Mouse (Mus musculus): ENCODE results near the gene Gbp2.
"Not testable (repeated sequence)": the region's sequence is repeated elsewhere in the genome, so short reads cannot be mapped to it uniquely, and the experiment has no call there.

The Gbp2 gene

GRCm38 (mm10) chr3:142620111-142620955 is at the start of gene Gbp2:
TSS of gene Gbp2 (plus strand) at chr3:142620602.
- peak; percentile 86 for DNase-seq (ENCODE audit: low read depth)

- DNase-seq (ENCODE audit: low read depth) = no peak
Observed at GRCm38 (mm10) chr3:142570738-142571137, 49.7 kb upstream of the Gbp2 start.

DNA sequence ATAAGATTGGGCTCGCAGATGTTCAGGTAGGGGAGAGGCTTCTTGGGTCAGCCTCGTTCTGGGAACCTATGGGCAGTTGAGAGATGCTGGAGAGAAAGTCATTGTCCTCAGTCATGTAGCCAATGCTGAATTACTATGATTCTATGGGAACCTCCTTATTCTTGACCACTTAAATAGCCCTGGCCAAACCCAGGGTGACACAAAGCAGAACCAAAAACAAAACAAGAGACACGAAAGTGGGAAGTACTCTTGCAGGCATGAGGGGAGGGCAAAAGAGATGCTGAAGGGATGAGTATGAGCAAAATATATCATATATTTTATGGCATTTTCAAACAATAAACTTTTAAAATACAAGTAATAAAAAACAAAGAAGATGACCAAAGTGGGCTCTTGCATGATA is 43.3 kb upstream of the Gbp2 start:
- no peak for DNase-seq (ENCODE audit: low read depth)

DNA sequence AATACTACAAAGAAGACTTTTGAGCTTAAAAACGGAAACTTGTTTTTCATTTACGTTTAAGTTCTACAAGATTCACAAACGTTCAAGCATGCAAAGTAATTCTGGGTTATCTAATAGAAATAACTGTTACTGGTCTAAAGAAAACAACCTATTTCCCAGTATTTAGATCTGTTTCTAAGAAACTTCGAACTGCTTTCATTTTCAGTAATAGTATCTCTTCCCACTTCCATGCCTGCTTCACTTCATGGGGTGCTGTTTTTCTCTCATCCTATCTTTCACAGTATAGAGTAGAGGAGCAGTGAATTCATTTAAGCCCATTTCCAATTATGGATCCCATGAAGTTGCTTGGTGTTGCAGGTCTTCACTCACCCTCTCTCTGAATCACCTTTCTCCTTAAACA is 42.1 kb upstream of the Gbp2 start:
- no peak for DNase-seq (ENCODE audit: low read depth)

DNA sequence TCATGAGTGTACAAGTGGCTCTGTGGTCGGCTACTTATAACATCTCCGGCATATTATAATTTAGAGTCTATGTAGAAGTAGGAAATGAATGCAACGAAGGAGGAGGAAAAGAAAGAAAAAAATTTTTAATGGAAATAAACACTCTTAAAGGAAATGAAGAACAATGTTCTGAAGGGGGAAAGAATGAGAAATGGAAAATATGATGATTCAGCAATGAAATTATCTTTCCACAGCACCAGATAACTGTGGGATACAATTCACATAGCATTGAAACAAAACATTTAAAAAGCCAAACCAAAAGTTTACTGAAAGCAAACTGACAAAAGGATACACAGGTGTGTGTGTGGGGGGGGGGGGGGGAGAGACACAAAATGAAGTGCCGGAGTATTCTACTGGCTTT is 37.3 kb upstream of the Gbp2 start:
- no peak for DNase-seq (ENCODE audit: low read depth)

DNA sequence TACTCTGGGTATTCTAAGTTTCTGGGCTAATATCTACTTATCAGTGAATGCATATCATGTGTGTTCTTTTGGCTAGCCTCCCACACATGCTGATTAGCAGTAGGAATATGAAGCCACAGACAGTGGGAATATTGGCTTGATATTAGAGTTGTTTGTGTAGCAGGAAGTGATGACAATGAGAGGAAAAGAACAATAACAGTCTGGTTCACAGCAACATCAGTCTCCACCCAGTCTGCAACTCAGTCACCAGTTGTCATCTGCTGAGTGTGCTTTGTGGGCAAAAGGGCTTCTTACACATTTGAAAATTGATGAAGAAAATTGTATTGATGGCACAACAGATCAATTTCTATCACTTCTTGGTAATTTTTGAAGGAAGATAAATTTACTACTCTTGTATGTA is 33.0 kb upstream of the Gbp2 start:
- DNase-seq (ENCODE audit: low read depth) = peak; percentile 69

- DNase-seq (ENCODE audit: low read depth) = no peak
Observed at GRCm38 (mm10) chr3:142588888-142589287, 31.5 kb upstream of the Gbp2 start.

DNA sequence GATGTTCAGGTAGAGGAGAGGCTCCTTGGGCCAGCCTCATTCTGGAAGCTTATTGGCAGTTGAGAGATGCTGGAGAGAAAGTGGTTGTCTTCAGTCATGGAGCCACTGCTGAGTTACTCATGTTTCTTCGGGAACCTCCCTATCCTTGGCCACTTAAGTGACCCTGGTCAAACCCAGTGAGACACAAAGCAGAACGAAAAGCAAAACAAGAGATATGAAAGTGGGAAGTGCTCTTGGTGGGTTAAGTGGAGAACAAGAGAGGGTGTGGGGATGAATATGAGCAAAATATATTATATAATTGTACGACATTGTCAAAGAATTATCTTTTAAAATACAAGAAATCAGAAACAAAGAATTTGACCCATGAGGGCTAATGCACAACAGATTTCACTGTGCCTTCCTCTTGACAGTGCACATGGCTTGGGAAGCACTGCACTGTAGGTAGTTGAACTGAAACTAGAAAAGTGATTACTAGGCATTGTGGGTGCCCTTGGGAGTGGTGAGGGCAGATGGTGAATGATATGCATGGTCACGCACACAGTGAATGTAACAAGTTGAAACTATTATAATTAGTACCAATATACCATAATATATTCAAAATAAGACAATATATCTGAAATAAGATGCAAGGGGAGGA is 29.9 kb upstream of the Gbp2 start:
- DNase-seq (ENCODE audit: low read depth) = peak; percentile 68

DNA sequence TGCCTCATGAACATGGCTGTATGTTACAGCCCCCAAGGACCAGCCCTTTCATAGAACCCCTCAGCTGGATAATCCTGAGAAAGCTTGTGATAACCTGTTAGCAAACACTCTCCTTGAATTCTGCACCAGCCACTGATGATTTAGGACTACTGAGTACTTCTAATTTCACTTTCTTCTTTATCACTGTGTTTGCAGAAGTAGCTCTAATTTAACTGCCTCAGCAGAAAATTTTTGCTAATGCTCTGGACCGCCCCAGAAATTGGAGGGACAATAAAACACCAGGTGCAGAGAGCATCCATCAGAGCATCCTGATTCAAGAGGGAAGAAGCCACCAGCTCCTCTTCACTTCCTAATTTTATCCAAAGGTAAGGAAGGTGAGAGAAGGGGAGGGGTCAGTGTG is 25.9 kb upstream of the Gbp2 start, which contains the start of gene Gbp2b:
Gbp2b (plus strand) TSS at position 301 of the 400 bp plus-strand sequence.
- DNase-seq (ENCODE audit: low read depth) = no peak

- DNase-seq (ENCODE audit: low read depth) = no peak
Observed at GRCm38 (mm10) chr3:142597923-142598322, 22.5 kb upstream of the Gbp2 start.

DNA sequence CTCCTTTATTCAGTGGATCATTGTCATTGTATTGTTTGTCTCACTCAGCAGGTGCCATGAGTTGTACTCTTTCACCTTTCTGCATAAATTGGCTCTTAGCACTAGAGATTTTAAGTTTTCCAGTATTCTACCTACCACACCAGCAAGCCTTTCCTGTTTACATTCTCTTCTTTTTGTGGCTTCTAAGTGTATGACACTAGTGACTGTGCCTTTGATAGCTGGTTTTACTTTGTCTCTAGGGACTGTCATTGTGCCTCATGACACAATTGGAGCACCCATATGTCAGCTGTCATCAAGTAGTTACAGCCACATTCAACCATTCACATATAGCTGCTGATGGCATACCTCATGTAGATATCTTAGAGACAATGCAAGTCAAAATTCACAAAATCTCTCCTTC is 18.7 kb upstream of the Gbp2 start:
- DNase-seq (ENCODE audit: low read depth) = no peak

GRCm38 (mm10) chr3:142618658-142619057 is 1.7 kb upstream of the Gbp2 start:
- DNase-seq (ENCODE audit: low read depth) = peak; percentile 72

GRCm38 (mm10) chr3:142619606-142620005 is 796 bp upstream of the Gbp2 start:
- DNase-seq (ENCODE audit: low read depth) = no peak

DNA sequence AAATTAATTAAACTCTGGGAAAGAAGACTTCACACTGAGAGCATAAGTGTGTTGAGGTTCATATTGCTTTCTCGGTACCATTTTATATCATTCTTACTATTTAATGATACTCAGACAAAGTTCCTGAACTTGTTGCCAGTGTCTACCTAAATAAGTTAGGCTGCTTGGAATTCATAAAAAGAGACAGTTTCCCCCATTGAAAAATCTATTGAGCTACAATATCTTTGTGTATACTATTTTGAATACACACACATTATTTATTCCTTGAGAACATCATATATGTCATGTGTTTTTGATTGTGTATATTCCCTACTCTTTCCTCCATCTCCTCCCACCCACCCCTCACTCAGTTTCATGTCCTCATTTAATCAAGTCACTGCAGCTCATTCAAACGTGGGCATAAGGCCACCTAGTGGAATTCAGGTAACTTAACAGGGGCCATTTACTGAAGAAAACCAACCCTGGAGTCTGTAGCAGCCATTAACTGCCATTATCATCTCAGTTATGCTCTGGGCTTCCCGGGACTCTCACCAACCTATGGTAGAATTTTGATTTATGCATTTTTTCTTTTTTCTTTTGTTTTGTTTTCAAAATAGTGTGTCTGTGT is 657 bp downstream of the Gbp2 start:
- DNase-seq (ENCODE audit: low read depth) = peak; percentile 84

DNA sequence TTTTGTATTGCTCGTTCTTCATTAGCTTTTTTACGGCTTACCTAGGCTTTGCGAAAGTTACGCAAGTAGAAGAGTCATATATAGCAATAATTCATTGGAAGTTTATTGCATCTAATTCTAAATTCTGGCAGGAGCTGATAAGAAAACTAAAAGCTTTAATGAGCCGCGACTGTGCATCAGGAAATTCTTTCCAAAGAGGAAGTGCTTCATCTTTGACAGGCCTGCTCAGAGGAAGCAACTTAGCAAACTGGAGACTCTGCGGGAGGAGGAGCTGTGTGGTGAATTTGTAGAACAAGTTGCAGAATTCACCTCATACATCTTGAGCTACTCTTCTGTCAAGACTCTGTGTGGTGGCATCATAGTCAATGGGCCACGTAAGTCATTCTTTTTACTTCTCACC is 10.0 kb downstream of the Gbp2 start:
- no peak for DNase-seq (ENCODE audit: low read depth)

DNA sequence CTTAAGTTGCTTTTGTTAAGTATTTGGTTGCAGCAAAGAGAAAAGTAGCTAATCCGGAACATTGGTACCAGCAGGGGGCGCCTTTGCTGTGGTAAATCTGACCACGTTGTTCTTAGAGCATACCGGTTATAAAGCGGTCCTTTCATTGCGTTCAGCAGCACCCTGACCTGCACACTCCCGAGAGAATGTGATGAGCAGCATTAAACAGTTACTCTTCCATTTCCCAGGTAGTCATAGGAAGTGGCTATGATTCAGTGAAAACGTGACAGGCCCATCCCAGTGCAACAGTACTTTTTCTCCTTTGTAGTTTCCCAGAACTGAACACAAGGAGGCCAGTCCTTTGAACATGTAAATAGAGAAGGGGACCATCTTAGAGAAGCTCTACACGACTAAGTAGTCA is 19.8 kb downstream of the Gbp2 start:
- peak; percentile 84 for DNase-seq (ENCODE audit: low read depth)

DNA sequence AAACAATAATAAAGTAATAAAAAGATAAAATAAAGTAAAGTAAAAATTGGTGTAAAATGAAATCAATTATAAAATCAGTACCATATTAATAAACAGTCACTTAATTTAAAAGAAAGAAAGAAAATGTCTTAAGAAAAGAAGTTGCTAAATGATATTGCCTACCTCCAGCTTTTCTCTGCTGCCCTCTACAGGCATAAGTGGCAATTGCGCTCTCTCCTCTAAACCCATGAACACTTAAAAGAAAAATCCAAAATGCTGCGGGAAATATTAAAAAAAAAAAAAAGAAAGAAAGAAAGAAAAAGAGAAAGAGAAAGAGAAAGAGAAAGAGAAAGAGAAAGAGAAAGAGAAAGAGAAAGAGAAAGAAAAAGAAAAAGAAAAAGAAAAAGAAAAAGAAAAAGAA is 25.5 kb downstream of the Gbp2 start:
- peak; percentile 93 for DNase-seq (ENCODE audit: low read depth)

DNA sequence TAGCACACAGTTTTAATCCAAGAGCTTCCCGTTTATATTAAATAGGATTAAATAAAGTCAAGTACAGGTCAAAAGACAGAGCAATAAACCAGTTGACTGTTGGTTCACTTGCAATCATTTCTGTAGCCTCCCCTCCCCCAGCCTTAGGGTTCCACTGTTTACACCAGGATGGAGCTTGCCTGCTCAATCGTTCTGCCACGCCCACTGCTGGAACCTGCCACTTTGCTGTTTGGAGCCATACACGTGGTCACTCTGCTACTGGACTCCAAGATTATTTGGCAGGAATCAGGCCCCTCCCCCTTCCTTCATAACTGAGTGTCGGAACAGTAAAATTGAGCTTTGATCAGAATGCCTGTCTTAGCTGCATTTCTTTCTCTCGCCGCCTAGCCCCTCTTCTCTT is 27.4 kb downstream of the Gbp2 start:
- DNase-seq (ENCODE audit: low read depth) = not testable (repeated sequence)

DNA sequence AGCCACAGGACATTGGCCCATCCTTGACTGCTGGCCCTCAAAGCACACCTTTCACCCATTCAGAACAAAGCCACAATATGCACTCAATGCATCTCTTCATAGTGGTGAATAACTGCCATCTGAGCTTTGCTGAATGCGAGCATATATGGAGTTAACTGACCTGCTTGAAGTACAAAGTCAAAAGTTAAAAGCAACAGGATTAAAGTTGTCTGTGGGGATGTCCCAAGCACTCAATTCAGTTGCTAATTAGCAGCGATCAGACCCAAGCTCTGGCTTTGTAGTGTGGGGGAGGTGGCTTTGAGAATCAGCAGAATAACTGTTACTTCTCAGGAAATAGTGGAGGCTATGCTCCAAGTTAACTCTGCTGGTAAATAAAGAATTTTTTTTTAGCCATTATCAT is 29.8 kb downstream of the Gbp2 start:
- no peak for DNase-seq (ENCODE audit: low read depth)

GRCm38 (mm10) chr3:142664723-142665122 is 44.3 kb downstream of the Gbp2 start:
- DNase-seq (ENCODE audit: low read depth) = no peak

GRCm38 (mm10) chr3:142674607-142675006 is 54.2 kb downstream of the Gbp2 start:
- peak; percentile 69 for DNase-seq (ENCODE audit: low read depth)
